Mouse (Mus musculus) midbrain, embryonic 11.5 days (tissue): ENCODE results near the gene Gzmn. TPM values are rescaled to one million over a fixed set of nuclear protein-coding genes. Genes with fewer than 3 reads are reported as not detected.
"Not testable (repeated sequence)": the region's sequence is repeated elsewhere in the genome, so short reads cannot be mapped to it uniquely, and the experiment has no call there.

Source experiments
- ATAC-seq: fragments of 200-750 bp; cut with Nextera tagmentation; 2 replicates; pipeline ENCODE4 v1.8.0; 2017; ENCODE audit warnings: moderate TSS enrichment, moderate library complexity; ENCODE audit not compliant: low FRiP score
- DNase-seq: peaks from one replicate; pipeline ENCODE4 v3.0.0; 2015; ENCODE audit warnings: low spot score; ENCODE audit errors: missing footprints
- H3K27ac ChIP-seq: fragments of 300-500 bp; sonication (generic); 2 replicates; pipeline ENCODE4 v1.5.1; 2014; ENCODE audit warnings: low read depth, low read length
- H3K27me3 ChIP-seq: fragments of 300-500 bp; sonication (generic); 2 replicates; pipeline ENCODE4 v1.6.1; 2014; ENCODE audit warnings: mild to moderate bottlenecking, low read length, moderate library complexity, mixed read lengths; ENCODE audit not compliant: control insufficient read depth, insufficient read depth
- H3K36me3 ChIP-seq: fragments of 300-500 bp; sonication (generic); 2 replicates; pipeline ENCODE4 v1.6.1; 2014; ENCODE audit warnings: mild to moderate bottlenecking, low read length, moderate library complexity, mixed read lengths; ENCODE audit not compliant: control insufficient read depth, insufficient read depth
- H3K4me1 ChIP-seq: fragments of 300-500 bp; sonication (generic); 2 replicates; pipeline ENCODE4 v1.6.1; 2014; ENCODE audit warnings: low read length; ENCODE audit not compliant: control insufficient read depth, insufficient read depth
- H3K4me2 ChIP-seq: fragments of 300-500 bp; sonication (generic); 2 replicates; pipeline ENCODE4 v1.6.1; 2014; ENCODE audit warnings: mild to moderate bottlenecking, moderate library complexity
- H3K4me3 ChIP-seq: fragments of 300-500 bp; sonication (generic); 2 replicates; pipeline ENCODE4 v1.5.1; 2014; ENCODE audit warnings: low read depth, low read length
- H3K9ac ChIP-seq: fragments of 300-500 bp; sonication (generic); 2 replicates; pipeline ENCODE4 v1.6.1; 2014; ENCODE audit warnings: low read length
- H3K9me3 ChIP-seq: fragments of 300-500 bp; sonication (generic); 2 replicates; pipeline ENCODE4 v1.6.1; 2016; ENCODE audit warnings: low read length; ENCODE audit not compliant: control insufficient read depth
- WGBS: fragments of 180-500 bp; shearing (Covaris S2); extraction: QIAGEN DNeasy Blood & Tissue Kit; methylation state at CpG from one replicate; pipeline ENCODE4 v1.1.7; 2014; 5-methylcytosine and 5-hydroxymethylcytosine counted together
- polyA plus RNA-seq: library from polyadenylated mRNA; unstranded; fragments of >200 nt; fragmentation: Nextera tagmentation; extraction: Ambion mirVana; gene quantifications from 2 replicates; pipeline ENCODE4 v1.2.1, GENCODE M21; 2014

Gene Gzmn
- not detected in 2 replicates for polyA plus RNA-seq

- DNase-seq, result no peak
- WGBS, result 88% methylated on average over 5 of the region's 5 CpGs
Observed at GRCm38 (mm10) chr14:56174499-56174898, at the start of gene Gzmn. Gene Gzmn (minus strand): TSS chr14:56174599.

GRCm38 (mm10) chr14:56211317-56211716 is 36.9 kb upstream of the Gzmn start, which contains the start of gene Gzmf:
Gene Gzmf (minus strand): TSS chr14:56211417.
- 92% methylated on average over 4 of the region's 4 CpGs for WGBS
- Histone ChIP-seq H3K27ac (no peak within 1 kb of the TSS), H3K36me3 (no peaks in the 10 kb centered on the region)

More at GRCm38 (mm10) chr14:56174499-56174898, at the start of gene Gzmn:
- Histone ChIP-seq H3K9me3 (no peaks in the 10 kb centered on the region), H3K27ac (no peak within 1 kb of the TSS), H3K36me3 (no peaks in the 10 kb centered on the region), H3K4me1 (no peaks in the 10 kb centered on the region), H3K4me3 (no peak within 1 kb of the TSS), H3K27me3 (no peaks in the 10 kb centered on the region), H3K9ac (no peak within 1 kb of the TSS), H3K4me2 (no peak within 1 kb of the TSS)
- no peak for ATAC-seq

GRCm38 (mm10) chr14:56205613-56206012 is 31.2 kb upstream of the Gzmn start:
- no peaks in the 10 kb centered on the region for H3K9me3 ChIP-seq
- no peak overlapping the region for H3K4me2 ChIP-seq
- H3K27me3 ChIP-seq, result no peaks in the 10 kb centered on the region
- H3K4me1 ChIP-seq, result no peaks in the 10 kb centered on the region
- no peak overlapping the region for H3K4me3 ChIP-seq
- 84% methylated on average over 1 of the region's 1 CpGs for WGBS
- H3K27ac ChIP-seq, result no peak overlapping the region
- no peak overlapping the region for H3K9ac ChIP-seq
- DNase-seq (no peak), ATAC-seq (no peak)
- no peaks in the 10 kb centered on the region for H3K36me3 ChIP-seq

More at GRCm38 (mm10) chr14:56211317-56211716, 36.9 kb upstream of the Gzmn start, which contains the start of gene Gzmf:
- no peak for DNase-seq
- H3K4me3 ChIP-seq, result no peak within 1 kb of the TSS
- no peaks in the 10 kb centered on the region for H3K9me3 ChIP-seq
- no peak within 1 kb of the TSS for H3K9ac ChIP-seq
- H3K4me1 ChIP-seq, result no peaks in the 10 kb centered on the region
- no peak for ATAC-seq
- H3K4me2 ChIP-seq, result no peak within 1 kb of the TSS
- no peaks in the 10 kb centered on the region for H3K27me3 ChIP-seq

GRCm38 (mm10) chr14:56205021-56205420 is 30.6 kb upstream of the Gzmn start:
- H3K9ac ChIP-seq, H3K4me2 ChIP-seq, H3K4me3 ChIP-seq, H3K36me3 ChIP-seq, H3K27ac ChIP-seq, H3K27me3 ChIP-seq, ATAC-seq, H3K4me1 ChIP-seq, H3K9me3 ChIP-seq: not testable (repeated sequence)
- peak; percentile 91 for DNase-seq
- WGBS, result 32% methylated on average over 5 of the region's 5 CpGs

GRCm38 (mm10) chr14:56203975-56204374 is 29.6 kb upstream of the Gzmn start:
- Histone ChIP-seq H3K9me3 (no peaks in the 10 kb centered on the region), H3K4me2 (no peak overlapping the region), H3K4me3 (no peak overlapping the region), H3K27ac (no peak overlapping the region), H3K9ac (no peak overlapping the region), H3K27me3 (no peaks in the 10 kb centered on the region), H3K36me3 (no peaks in the 10 kb centered on the region), H3K4me1 (no peaks in the 10 kb centered on the region)
- DNase-seq, result peak; percentile 94
- WGBS, result 23% methylated on average over 2 of the region's 2 CpGs
- ATAC-seq, result no peak

GRCm38 (mm10) chr14:56186946-56187345 is 12.5 kb upstream of the Gzmn start:
- Histone ChIP-seq H3K4me2 (no peak overlapping the region), H3K4me3 (no peak overlapping the region), H3K4me1 (no peaks in the 10 kb centered on the region), H3K36me3 (no peaks in the 10 kb centered on the region), H3K27me3 (no peaks in the 10 kb centered on the region), H3K27ac (no peak overlapping the region), H3K9ac (no peak overlapping the region), H3K9me3 (no peaks in the 10 kb centered on the region)
- ATAC-seq (no peak), DNase-seq (no peak)
- WGBS, result 59% methylated on average over 6 of the region's 6 CpGs

- Histone ChIP-seq H3K27me3 (no peaks in the 10 kb centered on the region), H3K27ac (no peak overlapping the region), H3K4me2 (no peak overlapping the region), H3K36me3 (no peaks in the 10 kb centered on the region), H3K4me3 (no peak overlapping the region), H3K9ac (no peak overlapping the region), H3K4me1 (no peaks in the 10 kb centered on the region), H3K9me3 (no peaks in the 10 kb centered on the region)
- ATAC-seq (no peak), DNase-seq (no peak)
- WGBS, result 79% methylated on average over 5 of the region's 5 CpGs
Observed at GRCm38 (mm10) chr14:56186521-56186920, 12.1 kb upstream of the Gzmn start.

GRCm38 (mm10) chr14:56177651-56178050 is 3.3 kb upstream of the Gzmn start:
- H3K4me2 ChIP-seq, H3K27ac ChIP-seq: not testable (repeated sequence)
- 39% methylated on average over 8 of the region's 8 CpGs for whole genome bisulfite sequencing

GRCm38 (mm10) chr14:56173396-56173795 is 1.0 kb downstream of the Gzmn start:
- Histone ChIP-seq H3K4me1 (no peaks in the 10 kb centered on the region), H3K9ac (no peak overlapping the region), H3K27ac (no peak overlapping the region), H3K27me3 (no peaks in the 10 kb centered on the region), H3K4me3 (no peak overlapping the region), H3K9me3 (no peaks in the 10 kb centered on the region), H3K36me3 (no peaks in the 10 kb centered on the region), H3K4me2 (no peak overlapping the region)
- DNase-seq (no peak), ATAC-seq (no peak)
- 93% methylated on average over 6 of the region's 6 CpGs for WGBS

More at GRCm38 (mm10) chr14:56177651-56178050, 3.3 kb upstream of the Gzmn start:
- not testable (repeated sequence) for ATAC-seq, H3K9me3 ChIP-seq, H3K4me3 ChIP-seq, H3K27me3 ChIP-seq, H3K36me3 ChIP-seq, H3K4me1 ChIP-seq, H3K9ac ChIP-seq
- peak; percentile 92 for DNase-seq
